Mouse (Mus musculus) hindlimb bud, embryonic 11.5 days (tissue): ENCODE measurements around the gene Hbs1l.
"Not testable (repeated sequence)": the region's sequence is repeated elsewhere in the genome, so short reads cannot be mapped to it uniquely, and the experiment has no call there.

Experiments used
- DNase-seq: peaks from one replicate; pipeline ENCODE4 v3.0.0-alpha.2; 2012; ENCODE audit warnings: low read depth, low spot score; ENCODE audit errors: extremely low spot score

The Hbs1l gene

GRCm38 (mm10) chr10:21357986-21358385 is 62.2 kb downstream of the Hbs1l start:
- DNase-seq = no peak

- no peak for DNase-seq
These were observed 63.3 kb downstream of the Hbs1l start for GRCm38 (mm10) chr10:21359086-21359485.

GRCm38 (mm10) chr10:21361871-21362270 is 66.1 kb downstream of the Hbs1l start:
- DNase-seq = no peak

- no peak for DNase-seq
These were observed 67.5 kb downstream of the Hbs1l start for GRCm38 (mm10) chr10:21363297-21363696.

GRCm38 (mm10) chr10:21364946-21365345 is 69.2 kb downstream of the Hbs1l start:
- no peak for DNase-seq

- DNase-seq = no peak
These were observed 70.1 kb downstream of the Hbs1l start for GRCm38 (mm10) chr10:21365897-21366296.

GRCm38 (mm10) chr10:21366471-21366870 is 70.7 kb downstream of the Hbs1l start:
- no peak for DNase-seq

- DNase-seq = no peak
These were observed 71.7 kb downstream of the Hbs1l start for GRCm38 (mm10) chr10:21367481-21367880.

GRCm38 (mm10) chr10:21369586-21369985 is 73.8 kb downstream of the Hbs1l start:
- no peak for DNase-seq

- no peak for DNase-seq
These were observed 76.5 kb downstream of the Hbs1l start for GRCm38 (mm10) chr10:21372271-21372670.

GRCm38 (mm10) chr10:21376682-21377473 is 81.1 kb downstream of the Hbs1l start, which contains the start of gene Aldh8a1:
TSS of gene Aldh8a1 (plus strand) at chr10:21377291.
- no peak for DNase-seq

GRCm38 (mm10) chr10:21378196-21378944 is 82.6 kb downstream of the Hbs1l start:
- DNase-seq = no peak

GRCm38 (mm10) chr10:21382914-21383313 is 87.1 kb downstream of the Hbs1l start:
- peak; percentile 39 for DNase-seq

- DNase-seq = no peak
These were observed 89.4 kb downstream of the Hbs1l start for GRCm38 (mm10) chr10:21385111-21385663.

- DNase-seq = no peak
These were observed 93.3 kb downstream of the Hbs1l start for GRCm38 (mm10) chr10:21389075-21389474.

- no peak for DNase-seq
These were observed 94.7 kb downstream of the Hbs1l start for GRCm38 (mm10) chr10:21390440-21390839.

GRCm38 (mm10) chr10:21391286-21391685 is 95.5 kb downstream of the Hbs1l start:
- no peak for DNase-seq

GRCm38 (mm10) chr10:21393390-21393789 is 97.6 kb downstream of the Hbs1l start:
- DNase-seq = no peak

- no peak for DNase-seq
These were observed 99.8 kb downstream of the Hbs1l start for GRCm38 (mm10) chr10:21395426-21396139.

GRCm38 (mm10) chr10:21398873-21399425 is 103.2 kb downstream of the Hbs1l start:
- DNase-seq = not testable (repeated sequence)

GRCm38 (mm10) chr10:21399622-21400021 is 103.8 kb downstream of the Hbs1l start:
- DNase-seq = no peak
